Mouse (Mus musculus) forebrain, embryonic 10.5 days (tissue): Measurements from ENCODE around the gene Tpi1. TPM values are rescaled to one million over a fixed set of nuclear protein-coding genes. Genes with fewer than 3 reads are reported as not detected.

ENCODE experiments used
- DNase-seq: peaks from one replicate; pipeline ENCODE4 v3.0.0-alpha.2; 2017; ENCODE audit warnings: low spot score; ENCODE audit errors: extremely low spot score
- H3K27ac ChIP-seq: fragments of 300-500 bp; sonication (generic); 2 replicates; pipeline ENCODE4 v1.5.1; 2016; ENCODE audit warnings: mild to moderate bottlenecking
- H3K27me3 ChIP-seq: fragments of 300-500 bp; sonication (generic); 2 replicates; pipeline ENCODE4 v1.6.1; 2016; ENCODE audit warnings: mild to moderate bottlenecking; ENCODE audit not compliant: poor library complexity, severe bottlenecking
- H3K36me3 ChIP-seq: fragments of 300-500 bp; sonication (generic); replicated peaks from 2 replicates; pipeline ENCODE4 v1.6.1; 2016; ENCODE audit warnings: mild to moderate bottlenecking, moderate library complexity
- H3K4me1 ChIP-seq: fragments of 300-500 bp; sonication (generic); 2 replicates; pipeline ENCODE4 v1.6.1; 2016
- H3K4me3 ChIP-seq: fragments of 300-500 bp; sonication (generic); 2 replicates; pipeline ENCODE4 v1.5.1; 2016; ENCODE audit warnings: mild to moderate bottlenecking, moderate library complexity
- H3K9me3 ChIP-seq: fragments of 300-500 bp; sonication (generic); 2 replicates; pipeline ENCODE4 v1.6.1; 2016; ENCODE audit warnings: mild to moderate bottlenecking, moderate library complexity
- WGBS: fragments of 180-500 bp; shearing (Covaris S2); methylation state at CpG from one replicate; pipeline ENCODE4 v1.1.7; 2016; 5-methylcytosine and 5-hydroxymethylcytosine counted together
- polyA plus RNA-seq: library from polyadenylated mRNA; unstranded; fragments of >200 nt; fragmentation: Nextera tagmentation; extraction: Ambion mirVana; gene quantifications from 2 replicates; pipeline ENCODE4 v1.2.1, GENCODE M21; 2016

The Tpi1 gene
- polyA plus RNA-seq, 1 experiment from 2014 or later: 1,068 TPM

DNA sequence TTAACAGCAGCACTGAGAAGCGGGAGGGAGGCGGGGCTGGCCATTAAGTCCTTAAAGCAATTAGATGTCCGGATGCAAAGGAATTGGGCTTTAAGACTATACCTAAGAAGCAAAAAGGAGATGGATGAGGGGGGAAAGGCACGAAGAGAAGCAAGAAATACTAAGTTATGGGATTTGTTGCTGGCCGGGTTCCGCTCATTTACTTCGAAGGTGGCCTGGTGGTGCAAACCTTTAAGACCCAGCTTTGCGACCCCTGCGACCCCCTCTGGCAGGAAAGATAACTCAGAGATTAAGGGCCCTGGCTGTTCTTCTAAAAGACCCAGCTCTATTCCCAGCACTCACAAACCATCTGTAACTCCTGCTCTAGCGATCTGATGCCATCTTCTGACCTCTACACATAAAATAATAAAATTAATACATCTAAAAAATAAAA lies 34.1 kb downstream of the Tpi1 start:
- 2% methylated on average over 10 of the region's 10 CpGs for WGBS
- Histone ChIP-seq H3K9me3 (no peaks in the 10 kb centered on the region), H3K27me3 (peaks cover 30% of the 10 kb centered on the region), H3K4me1 (peaks cover 43% of the 10 kb centered on the region), H3K27ac (peak overlapping the region; percentile 81), H3K36me3 (no peaks in the 10 kb centered on the region), H3K4me3 (peak overlapping the region; percentile 52)
- peak; percentile 67 for DNase-seq

GRCm38 (mm10) chr6:124779222-124779983 lies 34.7 kb downstream of the Tpi1 start, which contains the start of gene Lrrc23:
Gene Lrrc23, minus strand, starts transcription at chr6:124779727.
- Histone ChIP-seq H3K4me1 (peaks cover 43% of the 10 kb centered on the region), H3K27me3 (peaks cover 30% of the 10 kb centered on the region), H3K9me3 (no peaks in the 10 kb centered on the region), H3K27ac (peak within 1 kb of the TSS; percentile 81), H3K4me3 (peak within 1 kb of the TSS; percentile 52), H3K36me3 (no peaks in the 10 kb centered on the region)
- DNase-seq: peak; percentile 76
- 3% methylated on average over 23 of the region's 23 CpGs for WGBS

DNA sequence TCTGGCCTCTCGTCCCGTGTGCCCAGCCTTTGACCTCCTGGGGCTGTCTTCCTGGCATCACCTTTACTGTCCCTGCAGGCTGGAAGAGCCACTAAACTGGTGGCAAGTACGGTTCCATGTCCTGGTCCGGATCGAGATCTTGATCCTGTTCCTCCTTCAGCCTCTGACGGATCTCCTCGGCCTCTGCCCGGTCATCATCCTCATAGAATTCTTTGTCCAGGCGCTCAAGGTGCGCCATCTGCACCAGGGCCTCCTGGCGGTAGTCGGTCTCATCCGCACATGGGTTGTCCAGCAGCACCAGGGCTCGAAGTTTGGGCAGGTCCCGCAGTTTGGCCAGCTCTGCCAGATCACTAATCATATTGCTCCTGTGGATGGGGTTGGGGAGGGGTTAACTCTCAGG lies 43.6 kb downstream of the Tpi1 start:
- no peaks in the 10 kb centered on the region for H3K36me3 ChIP-seq
- no peak for DNase-seq
- WGBS: 89% methylated on average over 15 of the region's 15 CpGs
- no peaks in the 10 kb centered on the region for H3K9me3 ChIP-seq
- H3K4me1 ChIP-seq: peaks cover 45% of the 10 kb centered on the region
- peaks cover 72% of the 10 kb centered on the region for H3K27me3 ChIP-seq
- no peak overlapping the region for H3K4me3 ChIP-seq
- no peak overlapping the region for H3K27ac ChIP-seq

- WGBS: 56% methylated on average over 7 of the region's 7 CpGs
- Histone ChIP-seq H3K27ac (peak overlapping the region; percentile 81), H3K4me3 (peak overlapping the region; percentile 64), H3K27me3 (peaks cover 72% of the 10 kb centered on the region), H3K4me1 (peaks cover 45% of the 10 kb centered on the region), H3K36me3 (no peaks in the 10 kb centered on the region), H3K9me3 (no peaks in the 10 kb centered on the region)
- DNase-seq: no peak
Measured at GRCm38 (mm10) chr6:124770013-124770412, 44.1 kb downstream of the Tpi1 start.

DNA sequence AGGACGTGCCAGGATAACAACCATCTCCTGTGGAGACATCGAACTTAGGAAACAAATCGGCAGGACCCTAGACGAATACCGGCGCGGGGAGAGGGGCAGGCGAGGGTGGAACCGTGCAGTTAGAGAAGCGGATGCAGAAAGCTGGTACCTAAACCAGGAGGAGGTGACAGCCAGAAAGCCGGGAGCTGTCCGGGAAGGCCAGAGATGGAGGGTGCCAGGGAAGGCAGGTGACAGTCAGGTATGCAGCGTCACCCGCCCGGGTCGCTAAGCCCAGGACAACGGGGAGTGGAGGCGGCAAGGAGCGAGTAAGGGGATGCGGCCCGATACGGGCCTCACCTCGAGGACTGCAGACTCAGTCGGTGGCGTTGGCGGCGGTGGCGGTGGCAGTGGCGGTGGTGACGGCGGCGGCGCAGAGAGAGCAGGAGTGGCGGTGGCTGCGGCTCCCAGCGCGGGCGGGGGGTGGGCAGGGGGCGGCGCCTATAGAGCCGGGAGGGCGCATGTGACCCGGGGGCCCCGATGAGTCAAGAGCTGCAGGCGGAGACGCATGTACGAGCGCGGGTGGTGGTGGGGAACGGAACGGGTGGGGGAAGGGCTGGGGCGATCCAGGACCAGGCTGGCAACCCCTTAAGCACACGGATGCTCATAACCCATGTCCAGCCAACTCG lies 44.9 kb downstream of the Tpi1 start, which contains the start of gene Eno2:
Gene Eno2 (minus strand): TSS at position 573 of the 665 bp plus-strand sequence.
- H3K27me3 ChIP-seq: peaks cover 75% of the 10 kb centered on the region
- WGBS: under 1% methylated on average over 49 of the region's 54 CpGs
- peak within 1 kb of the TSS; percentile 81 for H3K27ac ChIP-seq
- H3K4me3 ChIP-seq: peak within 1 kb of the TSS; percentile 64
- peak; percentile 60 for DNase-seq
- H3K36me3 ChIP-seq: no peaks in the 10 kb centered on the region
- peaks cover 45% of the 10 kb centered on the region for H3K4me1 ChIP-seq
- H3K9me3 ChIP-seq: no peaks in the 10 kb centered on the region

DNA sequence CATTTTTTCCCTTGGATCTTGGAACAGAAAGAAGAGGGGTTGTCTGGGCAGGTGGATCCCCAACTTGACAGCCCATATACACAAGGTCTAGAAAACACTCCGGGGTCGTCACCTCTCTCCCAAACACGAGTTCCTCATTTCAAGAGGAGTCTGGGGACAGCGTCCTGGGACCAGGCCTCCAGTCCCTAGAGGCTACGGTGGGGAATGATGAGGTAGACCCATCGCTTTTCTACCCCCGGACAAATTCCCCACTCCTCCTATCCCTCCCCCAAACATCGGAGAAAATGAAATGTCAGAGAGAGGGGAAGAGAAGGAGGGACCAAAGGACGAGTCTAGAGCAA lies 45.4 kb downstream of the Tpi1 start:
- WGBS: 3% methylated on average over 9 of the region's 9 CpGs
- Histone ChIP-seq H3K27me3 (peaks cover 80% of the 10 kb centered on the region), H3K4me3 (peak overlapping the region; percentile 64), H3K9me3 (no peaks in the 10 kb centered on the region), H3K4me1 (peaks cover 45% of the 10 kb centered on the region), H3K36me3 (no peaks in the 10 kb centered on the region), H3K27ac (peak overlapping the region; percentile 81; the same call in 1 of the 2 replicates)
- no peak for DNase-seq

DNA sequence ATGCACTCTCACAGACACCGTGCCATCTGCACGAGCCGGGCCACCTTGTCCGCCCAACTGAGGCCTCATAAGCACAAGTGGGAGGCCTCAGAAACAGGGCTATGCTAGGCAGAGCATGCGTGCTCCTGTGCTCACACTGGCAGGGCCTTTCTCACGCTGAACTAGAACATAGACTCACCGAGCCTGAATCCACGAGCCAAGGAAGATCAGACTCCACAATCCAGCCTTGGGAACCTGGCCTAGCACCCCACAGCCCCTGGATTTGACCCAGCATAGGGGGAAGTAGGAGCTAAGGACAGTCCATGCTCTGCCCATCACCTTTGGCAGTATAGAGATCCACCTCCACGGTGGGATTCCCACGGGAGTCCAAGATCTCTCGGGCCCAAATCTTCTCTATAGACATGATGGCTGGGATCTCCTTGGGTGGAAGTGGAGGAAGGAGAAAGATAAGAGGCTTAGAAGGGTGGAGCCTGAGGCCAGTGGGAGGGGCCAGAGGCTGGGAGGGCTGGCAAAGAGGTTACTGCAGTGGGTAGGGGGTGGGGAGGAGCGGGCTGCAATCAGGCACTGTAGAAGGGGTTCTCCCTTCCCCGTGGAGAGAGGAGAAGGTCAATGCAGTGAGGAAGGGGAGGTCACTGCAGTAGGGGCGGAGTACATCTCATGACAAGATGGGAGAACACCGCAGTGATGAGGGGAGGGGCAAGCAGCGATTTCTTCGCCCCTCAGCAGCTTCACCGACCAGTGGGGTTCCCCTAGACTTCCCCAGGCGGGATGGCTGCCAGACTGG lies 46.0 kb downstream of the Tpi1 start:
- Histone ChIP-seq H3K4me1 (peaks cover 45% of the 10 kb centered on the region), H3K27me3 (peaks cover 79% of the 10 kb centered on the region), H3K4me3 (peak overlapping the region; percentile 64), H3K27ac (peak overlapping the region; percentile 81), H3K36me3 (no peaks in the 10 kb centered on the region), H3K9me3 (no peaks in the 10 kb centered on the region)
- WGBS: 17% methylated on average over 19 of the region's 19 CpGs
- DNase-seq: peak; percentile 38

DNA sequence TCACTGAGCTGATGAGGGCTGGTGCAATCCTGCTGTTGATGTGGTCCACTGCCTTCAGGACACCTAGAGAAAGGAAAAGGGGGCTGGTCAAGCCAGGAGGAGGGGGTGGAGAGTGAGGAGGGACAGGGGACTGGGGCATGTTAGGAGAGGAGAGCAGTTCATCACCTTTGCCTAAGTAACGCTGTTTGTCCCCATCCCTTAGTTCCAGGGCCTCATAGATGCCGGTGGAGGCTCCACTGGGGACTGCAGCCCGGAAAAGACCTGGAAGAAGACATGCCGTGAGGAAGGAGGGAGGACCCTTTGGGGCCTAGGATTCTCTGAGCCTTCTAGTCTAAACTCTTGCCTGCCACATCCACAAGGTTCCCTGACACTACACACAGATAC lies 46.6 kb downstream of the Tpi1 start:
- Histone ChIP-seq H3K4me3 (peak overlapping the region; percentile 64), H3K4me1 (peaks cover 45% of the 10 kb centered on the region), H3K9me3 (no peaks in the 10 kb centered on the region), H3K27me3 (peaks cover 76% of the 10 kb centered on the region), H3K36me3 (no peaks in the 10 kb centered on the region), H3K27ac (peak overlapping the region; percentile 81)
- WGBS: 32% methylated on average over 4 of the region's 4 CpGs
- no peak for DNase-seq

DNA sequence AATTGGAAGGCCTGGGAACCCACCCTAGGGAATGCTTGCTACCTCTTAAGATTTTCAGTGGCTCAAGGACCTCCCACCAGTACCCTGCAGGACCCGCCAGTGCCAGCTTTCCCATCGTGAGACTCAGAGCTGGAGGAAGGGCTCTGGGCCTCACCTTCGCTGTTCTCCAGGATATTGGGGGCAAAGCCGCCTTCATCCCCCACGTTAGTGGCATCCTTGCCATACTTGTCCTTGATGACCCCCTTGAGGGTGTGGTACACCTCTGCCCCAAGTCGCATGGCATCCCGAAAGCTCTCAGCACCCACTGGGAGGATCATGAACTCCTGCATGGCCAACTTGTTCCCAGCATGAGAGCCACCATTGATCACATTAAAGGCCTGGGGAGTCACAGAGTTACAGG lies 48.1 kb downstream of the Tpi1 start:
- H3K27ac ChIP-seq: no peak overlapping the region
- no peak overlapping the region for H3K4me3 ChIP-seq
- 83% methylated on average over 7 of the region's 7 CpGs for whole genome bisulfite sequencing
- H3K4me1 ChIP-seq: peaks cover 45% of the 10 kb centered on the region
- H3K9me3 ChIP-seq: no peaks in the 10 kb centered on the region
- no peak for DNase-seq
- no peaks in the 10 kb centered on the region for H3K36me3 ChIP-seq
- peaks cover 65% of the 10 kb centered on the region for H3K27me3 ChIP-seq

Other genes starting within 250 kb of the Tpi1 start
- gene C1rb, start 244.0 kb downstream of the Tpi1 start, polyA plus RNA-seq: not detected in 2 replicates
- 0.05 TPM in 1 of 2 replicates, not detected in the other for gene C1s2, start 178.2 kb downstream of the Tpi1 start, polyA plus RNA-seq
- gene Lpcat3, start 151.3 kb downstream of the Tpi1 start, polyA plus RNA-seq: 38.8 and 44.1 TPM in 2 replicates
- 255 and 270 TPM in 2 replicates for gene Emg1, start 102.1 kb downstream of the Tpi1 start, polyA plus RNA-seq
- gene Phb2, start 102.0 kb downstream of the Tpi1 start, polyA plus RNA-seq: 490 and 492 TPM in 2 replicates
- 4.8 and 5.2 TPM in 2 replicates for gene Ptpn6, start 75.6 kb downstream of the Tpi1 start, polyA plus RNA-seq
- 397 and 415 TPM in 2 replicates for gene Grcc10, start 72.9 kb downstream of the Tpi1 start, polyA plus RNA-seq
- gene Gm45234, start 58.3 kb downstream of the Tpi1 start, polyA plus RNA-seq: not detected in 2 replicates
- 12.5 and 14.2 TPM in 2 replicates for gene Atn1, start 57.8 kb downstream of the Tpi1 start, polyA plus RNA-seq
- 4.0 and 4.4 TPM in 2 replicates for gene Eno2, start 44.6 kb downstream of the Tpi1 start, polyA plus RNA-seq
- 4.9 and 5.3 TPM in 2 replicates for gene Lrrc23, start 34.6 kb downstream of the Tpi1 start, polyA plus RNA-seq
- gene Spsb2, start 5.6 kb downstream of the Tpi1 start, polyA plus RNA-seq: 7.4 and 8.9 TPM in 2 replicates
- gene Usp5, start 15.2 kb upstream of the Tpi1 start, polyA plus RNA-seq: 214 and 215 TPM in 2 replicates
- 271 and 298 TPM in 2 replicates for gene Cdca3, start 15.3 kb upstream of the Tpi1 start, polyA plus RNA-seq
- gene Gnb3, start 26.0 kb upstream of the Tpi1 start, polyA plus RNA-seq: 0.32 and 0.42 TPM in 2 replicates
- 9.7 TPM in 2 replicates for gene P3h3, start 43.5 kb upstream of the Tpi1 start, polyA plus RNA-seq
- gene Gpr162, start 49.7 kb upstream of the Tpi1 start, polyA plus RNA-seq: 2.1 and 2.5 TPM in 2 replicates
- gene Cd4, start 73.9 kb upstream of the Tpi1 start, polyA plus RNA-seq: 0.17 TPM in 1 of 2 replicates, not detected in the other
- gene Lag3, start 97.4 kb upstream of the Tpi1 start, polyA plus RNA-seq: 0.76 and 0.88 TPM in 2 replicates
- gene Ptms, start 105.8 kb upstream of the Tpi1 start, polyA plus RNA-seq: 218 and 224 TPM in 2 replicates
- gene Mlf2, start 117.1 kb upstream of the Tpi1 start, polyA plus RNA-seq: 388 and 398 TPM in 2 replicates
- gene Cops7a, start 151.2 kb upstream of the Tpi1 start, polyA plus RNA-seq: 136 and 143 TPM in 2 replicates
- gene Pianp, start 182.4 kb upstream of the Tpi1 start, polyA plus RNA-seq: 1.4 and 1.7 TPM in 2 replicates
- gene Zfp384, start 194.8 kb upstream of the Tpi1 start, polyA plus RNA-seq: 8.2 and 12.1 TPM in 2 replicates
- gene Ing4, start 225.5 kb upstream of the Tpi1 start, polyA plus RNA-seq: 117 and 121 TPM in 2 replicates
- 12.8 and 12.9 TPM in 2 replicates for gene Acrbp, start 235.4 kb upstream of the Tpi1 start, polyA plus RNA-seq